ENCODE assay signal across 20 mouse cellular contexts in the genomic region with DNA sequence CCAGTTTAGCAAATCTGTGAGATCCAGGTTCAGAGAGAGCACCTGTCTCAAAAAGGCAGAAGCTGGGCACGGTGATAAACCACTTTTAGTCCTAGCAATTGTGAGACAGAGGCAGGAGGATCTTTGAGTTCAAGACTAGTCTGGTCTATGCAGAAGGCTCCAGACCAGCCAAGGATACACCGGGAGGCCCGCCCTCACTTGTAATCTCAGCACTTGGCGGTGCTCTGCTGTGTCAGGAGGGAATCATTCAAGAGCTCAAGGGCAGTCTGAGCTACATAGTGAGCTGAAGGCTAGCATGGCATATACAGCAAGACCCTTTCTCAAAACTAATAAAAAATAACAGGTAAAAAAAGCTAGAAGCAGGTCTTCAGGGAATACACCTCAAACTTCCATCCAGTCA.
"Had no signal": no experiment of that assay in that cellular context is flagged by ENCODE, and none has a peak within 500 bp of the region (broad histone marks: within the 10 kb centered on the region; RNA-seq: fewer than 3 reads in every experiment).

No protein-coding gene starts in this region.

- H3K36me3 ChIP-seq: lung, embryonic 15.5 days; midbrain, embryonic 10.5 days; midbrain, embryonic 12.5 days; neural tube, embryonic 15.5 days had no signal

- ATAC-seq: lung, postnatal 0 days; midbrain, embryonic 16.5 days had no signal

- H3K4me2 ChIP-seq: lung, embryonic 15.5 days; midbrain, embryonic 12.5 days; neural tube, embryonic 13.5 days; neural tube, embryonic 15.5 days had no signal

- H3K27ac ChIP-seq: lung, embryonic 15.5 days; midbrain, embryonic 10.5 days; midbrain, embryonic 12.5 days; neural tube, embryonic 13.5 days; neural tube, embryonic 15.5 days had no signal

- H3K9ac ChIP-seq: lung, embryonic 15.5 days; midbrain, embryonic 12.5 days; neural tube, embryonic 13.5 days; neural tube, embryonic 15.5 days had no signal

- H3K4me1 ChIP-seq: lung, embryonic 15.5 days; midbrain, embryonic 10.5 days; midbrain, embryonic 12.5 days; neural tube, embryonic 13.5 days had no signal

- H3K9me3 ChIP-seq: lung, embryonic 15.5 days; midbrain, embryonic 10.5 days; midbrain, embryonic 12.5 days; neural tube, embryonic 13.5 days; neural tube, embryonic 15.5 days had no signal

- H3K27me3 ChIP-seq: lung, embryonic 15.5 days; midbrain, embryonic 12.5 days; neural tube, embryonic 13.5 days; neural tube, embryonic 15.5 days had no signal

- DNase-seq: lung, adult 2 months; lung, postnatal 14 days; lung, postnatal 4 days; midbrain, embryonic 14.5 days; retina, postnatal 1 day; right cerebral cortex, adult 18-20 months; right cerebral cortex, postnatal 25 days; right cerebral cortex, postnatal 4 days; spleen, adult 18-20 months; thymus, adult 2 months; thymus, postnatal 25 days; thymus, postnatal 4 days had no signal

- H3K4me3 ChIP-seq: lung, embryonic 15.5 days; midbrain, embryonic 10.5 days; midbrain, embryonic 12.5 days; myocyte; neural tube, embryonic 13.5 days; neural tube, embryonic 15.5 days had no signal
